Mouse (Mus musculus): Measurements from ENCODE around the gene Sfmbt2. TPM values are rescaled to one million over a fixed set of nuclear protein-coding genes. Genes with fewer than 3 reads are reported as not detected.
A peak's percentile ranks its signal among the peaks of the same experiment; 100 is the strongest.

Gene Sfmbt2
- polyA plus RNA-seq, 1 experiment = 2.1 TPM

DNA sequence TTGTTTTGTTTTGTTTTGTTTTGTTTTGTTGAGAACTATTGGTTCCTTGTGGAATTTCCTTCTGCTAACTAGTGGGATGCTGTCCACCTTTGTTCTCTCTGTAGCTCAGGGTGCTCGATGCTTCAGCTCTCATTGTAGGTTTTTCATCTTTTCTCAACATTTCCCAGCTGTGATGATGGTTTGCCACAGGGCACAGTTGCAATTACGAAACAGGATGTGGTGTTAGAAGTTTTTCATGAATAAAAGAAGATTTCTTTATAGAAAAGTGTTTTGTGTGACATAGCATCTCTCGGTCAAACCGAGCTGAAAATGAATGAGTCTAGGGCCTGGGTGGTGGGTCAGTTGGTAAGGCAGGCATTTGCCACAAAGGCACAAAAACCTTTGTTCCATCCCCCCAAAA, 171.5 kb downstream of the Sfmbt2 start:
- DNase-seq (ENCODE audit: extremely low spot score in 1 of 2, low spot score in 1 of 2) = no peak

DNA sequence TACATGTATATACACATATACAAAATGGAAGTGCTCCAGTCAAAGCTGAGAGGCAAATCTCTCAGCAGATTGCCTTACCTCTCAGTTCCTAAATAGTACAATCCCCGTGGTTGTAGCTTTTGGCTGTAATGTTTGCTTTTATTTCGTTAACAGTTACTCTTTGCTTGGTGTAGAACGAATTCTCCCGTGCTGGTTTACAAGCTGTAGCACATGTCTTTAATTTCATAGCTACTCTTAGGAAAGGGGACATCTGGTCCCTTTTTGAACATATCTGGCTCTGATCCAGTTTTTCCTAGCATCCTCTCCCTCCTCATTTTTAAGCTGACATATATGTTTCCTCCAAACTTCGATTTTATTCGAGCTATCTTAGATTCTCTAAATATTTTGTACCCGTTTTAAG, 172.1 kb downstream of the Sfmbt2 start:
- DNase-seq (ENCODE audit: extremely low spot score in 1 of 2, low spot score in 1 of 2) = no peak

DNA sequence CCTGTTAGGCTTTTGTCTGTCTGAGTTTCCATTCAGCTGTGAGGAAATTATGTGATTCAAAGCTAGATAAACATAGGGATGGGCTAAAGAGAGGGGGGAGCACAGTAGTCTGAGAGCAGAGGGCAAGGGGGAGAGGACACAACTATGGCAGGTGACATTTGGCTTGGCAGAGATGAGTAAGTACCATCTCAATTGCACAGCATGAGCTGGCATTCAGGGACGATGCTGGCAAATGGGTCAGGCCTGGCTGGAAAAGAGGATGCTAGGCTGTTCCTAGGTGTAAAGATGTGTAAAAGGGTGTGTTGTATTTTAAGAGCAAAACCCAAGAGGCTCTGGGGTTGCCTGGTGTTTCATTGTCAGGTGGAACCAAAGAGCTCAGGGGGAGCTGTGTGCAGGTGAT, 188.5 kb downstream of the Sfmbt2 start:
- DNase-seq (ENCODE audit: extremely low spot score in 1 of 2, low spot score in 1 of 2) = no peak

DNA sequence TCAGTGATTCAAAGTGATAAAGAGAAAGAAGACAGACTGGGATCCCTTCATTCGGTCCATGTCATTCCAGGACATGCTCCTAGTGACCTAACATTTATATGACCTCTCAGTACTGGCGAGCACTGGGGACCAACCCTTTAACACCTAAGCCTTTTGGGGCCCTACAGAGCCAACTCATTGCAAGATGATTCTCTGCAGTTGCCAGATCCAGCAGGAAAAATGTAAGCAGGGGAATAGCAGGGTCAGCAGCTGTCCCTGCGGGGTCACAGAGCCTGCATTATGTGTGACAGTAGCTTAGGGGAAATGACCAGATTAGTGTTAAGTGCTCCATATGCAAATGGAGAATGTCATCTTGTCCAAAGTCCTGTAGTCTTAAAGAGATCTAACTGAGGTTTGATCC, 195.2 kb downstream of the Sfmbt2 start:
- no peak for DNase-seq (ENCODE audit: extremely low spot score in 1 of 2, low spot score in 1 of 2)

DNA sequence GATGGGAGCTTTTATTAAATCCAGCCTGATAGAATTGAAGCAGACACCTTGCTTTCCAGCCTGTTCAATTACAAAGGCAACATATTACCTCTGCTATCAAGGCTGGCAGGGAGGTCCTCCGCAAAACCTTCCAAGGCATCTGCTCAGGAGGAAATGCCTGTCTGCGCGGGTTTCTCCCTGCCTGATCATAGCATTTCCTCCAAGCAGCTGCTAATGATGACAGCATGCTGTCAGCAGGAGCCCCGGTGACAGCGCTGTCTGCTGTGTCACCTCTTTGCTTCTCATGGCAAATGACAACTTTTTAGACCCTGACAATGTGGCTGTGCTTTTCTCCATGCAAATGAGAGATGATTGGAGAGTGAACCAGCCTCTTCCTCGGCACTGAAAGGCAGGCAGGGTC, 199.1 kb downstream of the Sfmbt2 start:
- DNase-seq (ENCODE audit: extremely low spot score in 1 of 2, low spot score in 1 of 2) = peak in 1 of 2 experiments; percentile 2

DNA sequence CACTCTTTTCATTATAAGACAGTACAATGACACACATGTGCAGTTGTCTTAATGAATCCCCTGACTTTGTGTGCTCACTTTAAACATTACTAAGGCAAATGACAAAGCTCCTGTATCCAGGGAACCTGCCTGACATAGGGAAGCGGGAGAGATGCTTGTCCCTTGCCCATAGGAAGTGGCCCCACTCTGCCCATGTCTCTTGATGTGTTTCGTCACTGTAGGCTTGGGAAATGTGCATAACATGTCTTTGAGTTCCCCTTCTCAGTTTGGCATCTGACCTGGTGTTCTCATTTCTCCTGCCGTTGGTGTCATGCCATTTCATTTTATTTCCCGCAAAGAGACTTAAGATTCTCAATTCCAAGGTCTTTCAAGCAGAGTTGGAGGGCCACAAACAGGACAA, 202.0 kb downstream of the Sfmbt2 start:
- DNase-seq (ENCODE audit: extremely low spot score in 1 of 2, low spot score in 1 of 2) = no peak

DNA sequence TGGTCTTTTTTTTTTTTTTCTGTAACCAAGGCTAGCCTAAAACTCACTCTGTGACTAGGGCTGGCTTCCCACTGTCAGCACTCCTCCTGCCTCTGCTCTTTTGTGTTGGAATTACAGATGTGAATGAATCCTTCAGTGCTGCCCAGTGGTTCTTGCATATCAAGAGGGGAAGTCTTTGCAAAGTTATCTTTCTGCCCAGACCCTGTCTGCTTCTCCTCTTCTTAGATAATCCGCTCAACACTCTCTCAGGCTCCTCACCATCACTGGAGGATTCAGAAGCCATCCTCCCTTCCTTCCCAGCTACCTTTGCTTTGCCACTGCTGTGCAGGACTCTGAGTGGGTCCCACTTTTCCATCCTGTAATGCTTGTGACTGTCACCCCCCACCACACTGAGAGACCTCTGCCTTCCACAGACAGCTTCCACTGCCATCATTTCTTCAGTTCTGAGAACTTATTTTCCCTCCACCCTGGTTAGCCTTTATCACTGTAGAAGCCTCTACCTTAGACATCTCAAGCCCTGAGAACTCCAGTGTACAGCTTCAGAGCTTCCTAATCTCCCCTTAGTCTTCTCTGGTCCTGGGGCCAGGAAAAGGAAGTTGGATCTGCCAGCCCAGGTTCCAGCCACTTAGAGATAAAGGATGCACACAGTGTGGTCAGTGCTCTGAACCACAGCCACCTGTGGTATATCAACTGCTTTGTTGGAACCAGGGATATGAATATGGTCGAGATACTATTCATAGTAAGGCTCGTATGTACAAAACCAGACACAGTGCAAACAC, 205.8 kb downstream of the Sfmbt2 start:
- no peak for DNase-seq (ENCODE audit: extremely low spot score in 1 of 2, low spot score in 1 of 2)

DNA sequence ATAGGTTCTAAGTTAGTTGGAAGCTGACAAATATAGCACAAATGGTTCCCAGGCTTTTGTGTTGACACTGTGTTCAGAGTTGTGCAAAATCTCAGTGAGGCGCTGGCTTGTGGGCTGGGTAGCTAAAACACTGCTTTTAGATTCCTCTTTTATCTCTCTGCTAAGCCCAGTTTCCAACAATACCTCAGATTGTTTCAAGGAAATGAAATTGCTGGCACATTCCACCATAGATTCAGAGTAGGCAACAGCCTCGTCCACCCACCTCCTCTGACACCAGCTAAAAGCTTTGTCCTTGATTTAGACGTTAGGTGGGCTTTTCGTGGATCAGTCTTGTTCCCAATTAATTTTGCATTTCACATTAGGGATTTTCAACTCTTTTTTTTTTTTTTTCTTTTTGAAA, 212.4 kb downstream of the Sfmbt2 start:
- DNase-seq (ENCODE audit: extremely low spot score in 1 of 2, low spot score in 1 of 2) = peak; percentile 19 to 32

DNA sequence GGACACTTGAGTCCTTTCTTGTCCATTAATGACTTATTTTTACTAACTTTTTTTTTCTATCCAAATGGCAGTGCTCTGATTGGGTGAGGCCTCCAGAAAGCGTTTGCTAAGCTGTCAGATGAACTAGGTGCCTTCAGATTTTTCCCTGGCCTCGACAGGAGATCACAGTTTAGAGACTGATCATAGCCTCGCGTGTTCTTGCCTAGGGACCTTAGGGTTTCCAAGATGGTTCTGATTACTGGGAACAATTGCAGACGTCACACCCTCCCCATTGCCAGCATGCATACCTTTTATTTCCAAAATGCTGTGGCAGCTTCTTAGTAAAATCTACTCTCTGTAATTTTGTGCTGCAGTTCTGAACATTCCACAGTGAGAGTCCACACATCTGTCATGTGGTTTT, 212.8 kb downstream of the Sfmbt2 start:
- no peak for DNase-seq (ENCODE audit: extremely low spot score in 1 of 2, low spot score in 1 of 2)

DNA sequence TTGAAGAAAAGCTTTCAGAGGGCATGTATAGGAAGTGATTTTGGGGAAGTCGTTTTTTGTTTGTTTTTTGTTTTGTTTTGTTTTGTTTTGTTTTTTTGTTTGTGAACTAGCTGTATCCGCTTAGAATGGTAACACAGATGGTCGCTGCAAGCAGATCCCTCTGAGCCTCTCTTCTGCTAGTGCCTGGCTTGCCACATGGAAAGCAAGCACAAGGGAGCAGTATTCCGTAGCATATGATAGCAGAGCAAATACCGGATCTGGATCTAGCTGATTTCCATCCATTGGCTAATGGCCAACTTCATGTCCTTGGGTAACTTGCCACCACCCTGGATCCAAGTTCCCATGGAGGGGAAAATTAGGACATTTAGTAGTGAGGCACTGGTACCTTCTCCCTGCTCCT, 221.0 kb downstream of the Sfmbt2 start:
- no peak for DNase-seq (ENCODE audit: extremely low spot score in 1 of 2, low spot score in 1 of 2)

DNA sequence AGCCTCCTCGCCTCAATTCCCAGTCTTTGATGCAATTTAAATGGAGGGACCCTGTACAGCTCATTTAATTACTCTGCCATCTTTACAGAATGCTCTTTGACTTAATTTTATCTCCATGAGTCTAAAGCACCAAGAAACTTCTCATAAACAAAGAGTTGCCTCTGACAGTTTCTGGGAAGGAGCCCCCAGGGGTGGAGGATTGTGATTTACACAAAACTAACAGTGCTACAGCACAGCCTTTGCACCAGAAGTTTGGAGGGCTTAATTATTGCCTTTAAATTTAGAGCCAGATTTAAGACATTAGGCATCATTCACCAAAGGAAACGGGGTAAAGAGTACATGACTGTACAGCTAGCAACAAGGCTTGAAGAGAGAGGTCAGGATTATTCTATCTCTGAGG, 245.2 kb downstream of the Sfmbt2 start:
- DNase-seq (ENCODE audit: extremely low spot score in 1 of 2, low spot score in 1 of 2) = no peak

Other genes with a start within 250 kb of the Sfmbt2 start
- 4.9 and 6.9 TPM in 2 replicates for gene Itih2, start 239.1 kb upstream of the Sfmbt2 start, polyA plus RNA-seq (2012; rRNA removed)
- gene Itih5, start 216.9 kb upstream of the Sfmbt2 start, polyA plus RNA-seq (2012; rRNA removed) = 12.0 and 14.4 TPM in 2 replicates

All from frontal cortex, adult 2 months (tissue).